Mouse (Mus musculus) small intestine, adult 2 months (tissue): Measurements from ENCODE around the gene Tomm40.

Source experiments
- CTCF ChIP-seq: fragments of 200-500 bp; IDR thresholded peaks from 2 replicates; pipeline ENCODE4 v1.5.1; 2012; ENCODE audit warnings: low read depth, mild to moderate bottlenecking, control low read depth, inconsistent platforms, low read length, moderate library complexity, mixed read lengths; ENCODE audit not compliant: insufficient replicate concordance, insufficient read length; ENCODE audit errors: extremely low read depth
- POLR2A ChIP-seq: fragments of 200-500 bp; IDR thresholded peaks from 2 replicates; pipeline ENCODE4 v1.6.1; 2012; ENCODE audit warnings: low read depth, mild to moderate bottlenecking, control low read depth, inconsistent platforms, low read length, moderate library complexity

DNA sequence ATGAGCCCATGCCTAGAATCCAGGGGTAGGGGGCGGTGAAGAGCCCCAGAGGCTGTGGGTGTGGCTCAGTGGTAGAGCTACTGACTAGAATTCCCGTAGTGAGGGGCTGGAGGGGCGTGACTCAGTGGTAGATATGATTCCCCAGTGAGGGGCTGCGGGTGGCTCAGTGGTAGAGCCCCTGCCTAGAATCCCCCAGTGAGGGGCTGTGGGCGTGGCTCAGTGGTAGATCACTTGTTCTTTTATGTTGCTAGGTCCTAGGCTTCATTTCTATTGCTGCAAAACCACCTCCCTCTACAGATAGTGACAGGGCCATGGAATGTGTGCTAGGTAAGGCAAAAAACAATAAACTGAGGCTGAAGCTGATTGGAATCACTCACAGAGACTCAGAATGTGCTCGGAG lies 19.4 kb downstream of the Tomm40 start:
- TF ChIP-seq POLR2A (no peak), CTCF (no peak)
